Mouse (Mus musculus) MEL (cell line): ENCODE results near the gene Nenf.

Experiments used
- CTCF ChIP-seq, 3 experiments: IDR thresholded peaks in 2 of 3; conservative IDR thresholded peaks in 1 of 3; 2 replicates each; pipeline ENCODE4 v1.5.1; 2011 to 2012; ENCODE audit warnings: low read length in 3 of 3, low read depth in 2 of 3, mild to moderate bottlenecking in 2 of 3, improper control_type of control experiment in 1 of 3, inconsistent platforms in 1 of 3, mixed read lengths in 1 of 3, moderate library complexity in 1 of 3; ENCODE audit not compliant: control insufficient read depth in 1 of 3, insufficient read depth in 1 of 3, poor library complexity in 1 of 3, severe bottlenecking in 1 of 3
- GATA1 ChIP-seq: IDR thresholded peaks from 2 replicates; pipeline ENCODE4 v1.6.1; 2011; ENCODE audit warnings: low read depth, low read length, improper control_type of control experiment

DNA sequence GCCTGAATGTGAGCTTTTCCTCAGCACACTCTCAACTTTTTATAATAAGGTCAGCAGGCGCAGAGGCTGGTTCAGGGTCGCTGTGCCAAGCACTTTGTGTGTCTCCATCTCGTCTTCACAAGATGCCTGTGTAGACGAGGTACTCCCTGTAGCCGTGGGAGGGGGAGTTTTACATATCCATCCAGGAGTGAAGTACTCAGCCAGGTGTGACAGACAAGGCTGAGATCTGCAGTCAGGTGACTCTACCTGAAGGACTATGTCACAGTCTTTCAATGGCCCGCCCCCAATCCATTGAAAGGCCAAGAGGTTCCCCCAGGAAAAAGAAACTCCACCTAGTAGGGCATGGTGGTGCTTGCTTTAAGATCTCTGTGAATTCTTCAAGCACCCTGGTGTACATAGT, 4.8 kb downstream of the Nenf start:
- no peak for TF ChIP-seq CTCF (IDR thresholded peaks at IDR 0.05 in 2 of 3, conservative IDR thresholded peaks at IDR 0.05 in 1 of 3; ENCODE audit: control insufficient read depth in 1 of 3, insufficient read depth in 1 of 3, low read depth in 2 of 3, low read length in 3 of 3, poor library complexity in 1 of 3, severe bottlenecking in 1 of 3)
- no peak for TF ChIP-seq GATA1
